Comparison of ENCODE assay signal across 17 mouse cellular contexts in the genomic region with DNA sequence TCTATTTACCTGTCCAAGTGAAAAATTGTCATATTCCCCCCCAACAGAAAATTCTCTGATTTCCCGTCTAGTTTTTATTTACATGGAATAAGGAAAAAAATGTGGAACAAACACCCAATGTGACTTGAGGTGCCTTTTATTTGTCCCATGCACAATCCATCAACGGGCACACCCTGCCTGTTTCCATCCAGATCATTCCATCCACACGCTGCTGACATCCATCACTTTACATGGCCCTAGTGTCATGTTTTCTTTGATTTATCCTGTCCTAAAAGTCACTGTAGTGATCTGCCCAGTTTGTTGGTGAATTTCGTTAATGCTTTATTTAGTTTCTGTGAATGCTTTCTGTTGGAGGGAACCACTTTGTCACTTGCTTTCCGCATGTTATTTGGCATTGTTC.
"Had no signal": no experiment of that assay in that cellular context is flagged by ENCODE, and none has a peak within 500 bp of the region (broad histone marks: within the 10 kb centered on the region; RNA-seq: fewer than 3 reads in every experiment).

No protein-coding gene starts in this region.

- ATAC-seq: intestine, postnatal 0 days; midbrain, embryonic 15.5 days had no signal

- H3K4me2 ChIP-seq: liver, embryonic 13.5 days; midbrain, embryonic 12.5 days; midbrain, embryonic 15.5 days had no signal

- H3K4me3 ChIP-seq: layer of hippocampus, adult 2 months; liver, embryonic 13.5 days; midbrain, embryonic 12.5 days; midbrain, embryonic 15.5 days had no signal

- H3K27ac ChIP-seq: kidney, postnatal 0 days; layer of hippocampus, adult 2 months; liver, embryonic 13.5 days; midbrain, embryonic 12.5 days; midbrain, embryonic 15.5 days; stomach, postnatal 0 days had no signal

- DNase-seq: kidney, adult 2 months; kidney, postnatal 25 days; layer of hippocampus, adult 9-11 months; liver, embryonic 13.5 days; lung, adult 2 months; lung, postnatal 14 days; lung, postnatal 4 days; right cerebral cortex, adult 18-20 months; right cerebral cortex, postnatal 14 days; right cerebral cortex, postnatal 4 days; thymus, postnatal 25 days had no signal

- H3K9me3 ChIP-seq: liver, embryonic 13.5 days; midbrain, embryonic 12.5 days; midbrain, embryonic 15.5 days had no signal

- H3K27me3 ChIP-seq: liver, embryonic 13.5 days; midbrain, embryonic 12.5 days; midbrain, embryonic 15.5 days had no signal

- H3K9ac ChIP-seq: liver, embryonic 13.5 days; midbrain, embryonic 12.5 days; midbrain, embryonic 15.5 days had no signal

- H3K4me1 ChIP-seq: liver, embryonic 13.5 days; midbrain, embryonic 12.5 days; midbrain, embryonic 15.5 days had no signal

- H3K36me3 ChIP-seq: liver, embryonic 13.5 days; midbrain, embryonic 12.5 days; midbrain, embryonic 15.5 days had no signal
